Mouse (Mus musculus): Measurements from ENCODE around the gene Gpr142. TPM values are rescaled to one million over a fixed set of nuclear protein-coding genes. Genes with fewer than 3 reads are reported as not detected.

The Gpr142 gene
- polyA plus RNA-seq, 1 experiment from 2014 or later, result 0.21 TPM

DNA sequence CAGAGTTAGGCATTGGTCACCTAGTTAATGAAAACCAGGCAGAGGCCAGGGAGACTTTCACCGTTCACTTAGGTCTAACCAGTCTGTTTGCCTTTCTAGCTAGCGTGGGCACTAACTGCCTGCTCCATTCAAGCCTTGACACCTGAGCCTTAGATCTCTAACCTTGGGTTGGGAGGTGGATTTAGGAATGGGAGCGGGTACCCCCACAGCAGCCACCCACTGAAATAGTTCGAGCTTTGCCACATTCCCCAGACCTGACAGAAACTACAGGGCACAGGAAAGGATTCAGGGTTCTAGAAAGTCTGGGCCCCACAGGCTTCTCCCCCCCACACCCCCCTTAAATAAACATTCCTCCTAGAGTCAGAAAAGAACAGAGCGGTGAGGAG is 51.3 kb downstream of the Gpr142 start:
- ATAC-seq, result peak; percentile 16; the same call in 1 of the 2 replicates
- Histone ChIP-seq H3K9ac (peak overlapping the region; percentile 76; the same call in 1 of the 2 replicates), H3K4me1 (replicated peaks) (peaks cover 23% of the 10 kb centered on the region), H3K27ac (0 out of 2 replicates have a peak overlapping the region, but pooled peaks have one; percentile 32), H3K9me3 (no peaks in the 10 kb centered on the region), H3K27me3 (replicated peaks) (no peaks in the 10 kb centered on the region), H3K4me2 (replicated peaks) (peak overlapping the region; percentile 98), H3K36me3 (no peaks in the 10 kb centered on the region), H3K4me3 (replicated peaks) (peak overlapping the region; percentile 78)
- WGBS, result 36% methylated on average over 5 of the region's 5 CpGs

DNA sequence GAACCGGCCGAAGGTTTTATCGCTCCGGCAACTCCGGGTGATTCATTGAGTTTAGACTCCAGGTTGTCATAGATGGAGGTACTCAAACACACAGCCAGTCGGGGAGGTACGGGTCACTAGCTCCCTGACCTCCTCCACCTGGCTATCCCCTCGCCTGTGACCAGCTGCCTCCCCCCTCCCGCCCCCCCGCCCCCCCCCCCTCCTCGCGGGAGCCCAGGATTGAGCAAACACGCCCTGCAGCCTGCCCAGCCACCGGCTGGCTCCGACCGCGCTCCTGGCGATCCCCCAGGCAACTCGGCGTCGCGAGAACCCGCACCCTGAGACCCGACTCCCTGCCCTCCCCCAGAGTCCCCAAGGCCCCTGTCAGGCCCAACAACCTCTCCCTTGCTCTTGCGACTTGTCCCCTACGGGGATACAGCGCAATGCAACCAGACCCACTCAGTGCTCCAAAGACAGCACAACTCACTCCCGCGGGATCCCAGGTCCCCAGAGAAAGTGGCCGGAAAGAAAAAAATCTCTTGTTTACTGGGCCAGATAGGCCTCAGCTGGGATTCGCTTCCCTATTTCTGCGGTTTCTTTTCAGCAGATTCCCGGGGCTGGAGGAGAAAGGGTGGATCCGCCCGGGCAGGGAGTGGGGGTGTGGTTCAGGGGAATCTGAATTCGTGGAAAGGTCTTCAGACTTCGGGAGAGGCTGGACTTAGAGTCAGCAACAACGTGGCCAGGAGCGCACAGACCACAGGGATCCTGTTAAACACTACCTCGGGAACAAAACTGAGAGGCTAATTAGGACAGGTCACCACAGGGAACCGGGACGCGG is 51.9 kb downstream of the Gpr142 start, which contains the start of gene Gprc5c:
Gene Gprc5c (plus strand): TSS at position 701 of the 817 bp plus-strand sequence.
- Histone ChIP-seq H3K36me3 (no peaks in the 10 kb centered on the region), H3K27me3 (replicated peaks) (no peaks in the 10 kb centered on the region), H3K4me2 (replicated peaks) (peak within 1 kb of the TSS; percentile 98), H3K4me3 (replicated peaks) (peak within 1 kb of the TSS; percentile 78), H3K27ac (peak within 1 kb of the TSS; percentile 90), H3K9me3 (no peaks in the 10 kb centered on the region), H3K9ac (peak within 1 kb of the TSS; percentile 76), H3K4me1 (replicated peaks) (peaks cover 23% of the 10 kb centered on the region)
- peak; percentile 53 for ATAC-seq
- under 1% methylated on average over 38 of the region's 43 CpGs for WGBS

DNA sequence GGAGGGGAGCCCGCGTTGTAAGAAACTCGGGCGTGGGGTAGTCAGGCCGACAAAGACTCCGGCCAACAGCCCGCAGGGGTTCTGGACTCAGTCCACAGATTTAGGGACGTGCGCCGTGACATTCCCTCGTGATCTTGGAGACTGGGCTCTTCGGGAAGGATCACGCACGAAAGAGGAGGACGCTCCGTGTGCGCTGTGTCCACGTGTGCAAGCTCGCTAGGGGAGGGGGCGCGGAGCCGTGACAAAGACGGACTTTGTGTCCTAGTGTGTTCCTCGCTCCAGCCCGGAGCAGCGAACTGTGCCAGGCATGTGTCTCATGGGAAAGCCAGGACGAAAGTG is 52.5 kb downstream of the Gpr142 start:
- peaks cover 23% of the 10 kb centered on the region for H3K4me1 ChIP-seq (replicated peaks)
- under 1% methylated on average over 27 of the region's 27 CpGs for WGBS
- peak overlapping the region; percentile 76 for H3K9ac ChIP-seq

DNA sequence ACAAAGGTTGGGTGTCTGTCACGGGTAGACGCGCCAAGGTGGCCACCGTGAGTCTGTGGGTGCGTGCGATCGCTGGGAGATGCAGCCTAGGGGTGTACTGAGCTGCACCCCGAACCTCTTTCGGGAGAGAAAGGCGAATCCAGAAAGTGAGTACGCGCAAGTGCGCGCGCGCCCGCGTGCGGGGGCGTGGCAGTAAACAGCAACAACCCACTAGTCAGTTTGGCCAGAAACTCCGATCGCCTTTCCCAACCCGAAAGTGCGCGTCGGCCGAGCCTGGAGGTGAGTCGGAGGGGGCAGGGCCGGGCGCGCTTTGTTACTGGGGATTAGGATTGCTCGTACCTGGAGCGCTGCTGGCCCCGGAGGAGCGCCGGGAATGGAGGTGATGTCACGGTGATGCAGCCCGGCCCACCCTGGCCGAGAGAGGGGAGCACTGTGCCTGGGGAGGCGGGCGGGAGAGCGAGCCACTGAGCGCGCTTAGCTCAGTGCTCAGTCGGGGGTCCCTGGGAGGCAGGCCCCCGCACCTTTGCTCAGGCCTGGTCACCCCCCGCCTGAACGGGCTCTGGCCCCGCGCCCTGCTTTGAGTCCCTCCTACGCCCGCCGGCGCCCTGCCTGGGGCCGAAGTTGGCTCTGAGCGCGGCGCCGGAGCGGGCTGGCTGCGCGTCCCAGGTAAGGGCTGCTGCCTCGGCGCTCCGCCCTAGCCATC is 53.0 kb downstream of the Gpr142 start:
- Histone ChIP-seq H3K27me3 (replicated peaks) (no peaks in the 10 kb centered on the region), H3K4me3 (replicated peaks) (peak overlapping the region; percentile 78), H3K9me3 (no peaks in the 10 kb centered on the region), H3K4me1 (replicated peaks) (peaks cover 23% of the 10 kb centered on the region), H3K36me3 (no peaks in the 10 kb centered on the region), H3K9ac (peak overlapping the region; percentile 76), H3K4me2 (replicated peaks) (peak overlapping the region; percentile 98), H3K27ac (peak overlapping the region; percentile 90)
- WGBS, result under 1% methylated on average over 64 of the region's 65 CpGs
- ATAC-seq, result peak; percentile 73

More for the DNA sequence above, 52.5 kb downstream of the Gpr142 start:
- Histone ChIP-seq H3K4me2 (replicated peaks) (peak overlapping the region; percentile 98), H3K27ac (peak overlapping the region; percentile 90), H3K27me3 (replicated peaks) (no peaks in the 10 kb centered on the region), H3K36me3 (no peaks in the 10 kb centered on the region), H3K4me3 (replicated peaks) (peak overlapping the region; percentile 78), H3K9me3 (no peaks in the 10 kb centered on the region)
- ATAC-seq, result peak; percentile 46

DNA sequence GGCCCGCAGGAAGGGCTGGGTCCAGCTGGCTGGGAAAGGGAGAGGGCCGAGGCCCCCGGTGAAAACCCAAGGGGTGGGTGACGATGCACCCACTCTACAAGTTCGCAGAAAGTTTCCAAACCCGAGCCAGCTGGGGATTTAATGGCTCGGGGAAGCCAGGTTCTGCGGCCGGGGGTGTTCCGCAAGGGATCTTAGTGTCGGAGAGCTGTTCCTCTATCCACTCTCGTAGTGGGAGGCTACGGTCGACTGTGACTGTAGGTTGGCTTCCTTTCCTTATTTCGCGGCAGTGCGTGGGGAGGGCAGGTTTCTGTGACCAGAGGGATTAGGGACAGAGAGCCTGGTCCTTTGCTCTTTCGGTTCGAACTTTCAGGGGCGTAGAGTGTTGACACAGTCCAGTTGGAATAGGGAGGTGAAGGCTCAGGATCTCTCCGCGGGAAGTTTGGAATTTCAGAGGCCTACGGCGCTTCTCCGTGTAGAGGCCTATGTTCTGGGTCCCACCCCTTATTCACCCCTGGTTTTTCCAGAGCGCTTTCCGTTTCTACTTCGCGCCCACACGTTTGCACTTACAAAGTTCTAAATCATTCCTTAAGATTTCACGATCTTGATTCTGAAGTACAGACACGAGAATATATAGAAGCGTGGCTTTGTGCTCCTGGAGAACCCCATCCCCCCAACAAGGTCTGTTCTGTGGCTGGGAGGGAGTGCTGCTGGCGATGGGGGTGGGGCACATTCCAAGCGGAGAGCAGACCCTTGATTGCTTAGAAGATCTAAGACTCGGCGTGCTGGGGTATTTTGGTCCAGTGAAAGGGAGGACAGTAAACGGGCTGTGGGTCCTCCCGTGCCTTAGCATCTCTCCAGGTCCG is 53.8 kb downstream of the Gpr142 start:
- ATAC-seq, result 0 out of 2 replicates have a peak, but pooled peaks have one; percentile 1
- H3K27ac ChIP-seq, result peak overlapping the region; percentile 90
- H3K9me3 ChIP-seq, result no peaks in the 10 kb centered on the region
- WGBS, result 2% methylated on average over 40 of the region's 40 CpGs
- peak overlapping the region; percentile 76 for H3K9ac ChIP-seq
- no peaks in the 10 kb centered on the region for H3K36me3 ChIP-seq
- H3K4me2 ChIP-seq (replicated peaks), result peak overlapping the region; percentile 98
- H3K4me1 ChIP-seq (replicated peaks), result peaks cover 23% of the 10 kb centered on the region
- H3K27me3 ChIP-seq (replicated peaks), result no peaks in the 10 kb centered on the region
- peak overlapping the region; percentile 78 for H3K4me3 ChIP-seq (replicated peaks)

DNA sequence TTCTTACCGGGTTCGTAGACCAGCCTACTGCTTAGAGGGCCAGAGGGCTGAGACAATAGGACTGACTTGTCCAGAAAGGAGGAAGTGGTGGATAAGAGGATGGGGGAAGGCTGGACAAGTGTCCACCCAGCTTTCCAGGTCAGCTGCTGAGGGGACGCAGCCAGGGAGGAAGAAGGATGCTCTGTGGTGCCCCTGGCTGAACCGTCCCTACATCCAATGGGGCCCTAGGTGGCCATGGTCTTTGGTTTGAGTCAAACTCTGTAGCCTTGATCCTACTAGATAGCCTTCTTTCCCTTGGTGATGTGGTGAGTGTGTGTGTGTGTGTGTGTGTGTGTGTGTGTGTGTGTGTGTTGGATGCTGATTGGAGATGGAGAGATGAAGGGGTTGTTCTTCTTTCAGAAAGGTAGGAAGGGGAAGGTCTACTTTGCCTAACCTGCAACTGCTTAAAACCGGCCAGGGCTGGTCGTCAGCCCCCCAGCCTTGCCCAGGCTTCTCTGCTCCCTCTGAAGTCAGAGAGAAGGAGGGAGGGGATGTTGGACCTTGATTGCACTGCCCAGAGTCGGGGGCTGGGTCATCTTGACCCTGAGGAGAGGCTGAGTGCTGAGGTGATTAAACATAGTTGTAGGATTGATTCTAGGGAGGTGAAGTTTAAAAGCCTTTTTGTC is 54.6 kb downstream of the Gpr142 start:
- ATAC-seq, result no peak
- peak overlapping the region; percentile 38; the same call in 1 of the 2 replicates for H3K27ac ChIP-seq
- H3K4me3 ChIP-seq (replicated peaks), result peak overlapping the region; percentile 78
- peak overlapping the region; percentile 98 for H3K4me2 ChIP-seq (replicated peaks)
- H3K4me1 ChIP-seq (replicated peaks), result peaks cover 23% of the 10 kb centered on the region
- H3K9ac ChIP-seq, result peak overlapping the region; percentile 76; the same call in 1 of the 2 replicates
- no peaks in the 10 kb centered on the region for H3K36me3 ChIP-seq
- WGBS, result 19% methylated on average over 7 of the region's 7 CpGs
- H3K27me3 ChIP-seq (replicated peaks), result no peaks in the 10 kb centered on the region
- no peaks in the 10 kb centered on the region for H3K9me3 ChIP-seq

DNA sequence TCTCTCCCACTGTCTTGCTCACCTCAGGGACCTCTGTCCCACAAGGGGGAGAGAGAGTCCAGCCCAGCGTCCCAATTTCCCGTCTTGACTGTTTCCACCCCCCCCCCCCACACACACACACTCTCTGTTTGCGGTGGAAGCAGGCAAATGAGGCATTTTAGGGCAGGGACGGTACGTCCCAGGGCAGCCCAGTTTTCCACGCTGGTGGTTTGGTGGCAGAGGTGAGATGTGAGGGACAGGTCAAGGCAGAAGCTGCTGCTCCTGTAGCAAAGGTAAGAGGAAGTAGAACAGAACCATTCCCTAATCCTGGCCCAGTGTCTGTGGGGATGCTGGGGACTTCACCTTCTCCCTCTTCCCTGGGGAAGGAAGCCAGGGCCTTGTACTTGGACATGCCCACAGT is 55.9 kb downstream of the Gpr142 start:
- no peak for ATAC-seq
- WGBS, result 61% methylated on average over 6 of the region's 6 CpGs
- no peak overlapping the region for H3K4me2 ChIP-seq (replicated peaks)
- no peak overlapping the region for H3K4me3 ChIP-seq (replicated peaks)
- no peak overlapping the region for H3K27ac ChIP-seq
- H3K27me3 ChIP-seq (replicated peaks), result no peaks in the 10 kb centered on the region
- peaks cover 18% of the 10 kb centered on the region for H3K4me1 ChIP-seq (replicated peaks)
- no peaks in the 10 kb centered on the region for H3K36me3 ChIP-seq
- no peak overlapping the region for H3K9ac ChIP-seq
- H3K9me3 ChIP-seq, result no peaks in the 10 kb centered on the region

DNA sequence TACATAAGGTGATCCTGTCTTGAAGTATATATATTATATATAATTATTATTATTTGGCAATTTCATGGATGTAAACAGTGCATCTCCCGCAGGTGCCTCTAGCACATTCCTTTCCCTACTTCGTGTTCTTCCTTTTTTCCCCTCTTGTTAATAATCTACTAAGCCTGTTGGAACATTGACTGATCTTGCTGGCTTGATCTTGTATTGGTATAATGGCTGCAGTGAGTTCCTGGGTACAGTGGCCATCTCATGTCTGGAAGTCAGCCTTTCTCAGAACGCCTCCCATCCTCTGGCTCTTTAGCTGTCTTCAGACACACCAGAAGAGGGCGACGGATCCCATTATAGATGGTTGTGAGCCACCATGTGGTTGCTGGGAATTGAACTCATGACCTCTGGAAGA is 57.4 kb downstream of the Gpr142 start:
- Histone ChIP-seq H3K4me3 (replicated peaks) (no peak overlapping the region), H3K36me3 (no peaks in the 10 kb centered on the region), H3K27me3 (replicated peaks) (no peaks in the 10 kb centered on the region), H3K4me1 (replicated peaks) (peaks cover 11% of the 10 kb centered on the region; the same call in 1 of the 2 replicates), H3K4me2 (replicated peaks) (no peak overlapping the region), H3K9ac (no peak overlapping the region), H3K9me3 (no peaks in the 10 kb centered on the region), H3K27ac (no peak overlapping the region)
- no peak for ATAC-seq
- WGBS, result 67% methylated on average over 5 of the region's 5 CpGs

Other genes starting within 250 kb of the Gpr142 start
- gene Rpl38, start 130.4 kb upstream of the Gpr142 start, polyA plus RNA-seq (2015; fragmentation: Nextera tagmentation; extraction: Ambion mirVana), result 1,066 and 1,145 TPM in 2 replicates
- gene Ttyh2, start 123.5 kb upstream of the Gpr142 start, polyA plus RNA-seq (2015; fragmentation: Nextera tagmentation; extraction: Ambion mirVana), result 28.5 and 31.5 TPM in 2 replicates
- gene Dnaic2, start 71.5 kb upstream of the Gpr142 start, polyA plus RNA-seq (2015; fragmentation: Nextera tagmentation; extraction: Ambion mirVana), result 0.21 and 0.29 TPM in 2 replicates
- 0.33 and 0.45 TPM in 2 replicates for gene Kif19a, start 33.5 kb upstream of the Gpr142 start, polyA plus RNA-seq (2015; fragmentation: Nextera tagmentation; extraction: Ambion mirVana)
- 1.4 and 1.5 TPM in 2 replicates for gene Btbd17, start 3.0 kb upstream of the Gpr142 start, polyA plus RNA-seq (2015; fragmentation: Nextera tagmentation; extraction: Ambion mirVana)
- gene Gprc5c, start 52.2 kb downstream of the Gpr142 start, polyA plus RNA-seq (2015; fragmentation: Nextera tagmentation; extraction: Ambion mirVana), result 15.5 and 16.0 TPM in 2 replicates
- gene Cd300a, start 91.1 kb downstream of the Gpr142 start, polyA plus RNA-seq (2015; fragmentation: Nextera tagmentation; extraction: Ambion mirVana), result 1.2 and 2.2 TPM in 2 replicates
- gene Cd300lb, start 135.5 kb downstream of the Gpr142 start, polyA plus RNA-seq (2015; fragmentation: Nextera tagmentation; extraction: Ambion mirVana), result 0.27 and 0.43 TPM in 2 replicates
- not detected in 2 replicates for gene Cd300c, start 170.2 kb downstream of the Gpr142 start, polyA plus RNA-seq (2015; fragmentation: Nextera tagmentation; extraction: Ambion mirVana)
- 0.19 and 0.34 TPM in 2 replicates for gene Cd300ld, start 191.0 kb downstream of the Gpr142 start, polyA plus RNA-seq (2015; fragmentation: Nextera tagmentation; extraction: Ambion mirVana)
- gene Cd300c2, start 203.0 kb downstream of the Gpr142 start, polyA plus RNA-seq (2015; fragmentation: Nextera tagmentation; extraction: Ambion mirVana), result 1.9 and 2.8 TPM in 2 replicates
- gene Cd300ld2, start 217.3 kb downstream of the Gpr142 start, polyA plus RNA-seq (2015; fragmentation: Nextera tagmentation; extraction: Ambion mirVana), result not detected in 2 replicates
- gene Cd300ld4, start 228.1 kb downstream of the Gpr142 start, polyA plus RNA-seq (2015; fragmentation: Nextera tagmentation; extraction: Ambion mirVana), result not detected in 2 replicates
- gene Cd300ld5, start 238.8 kb downstream of the Gpr142 start, polyA plus RNA-seq (2015; fragmentation: Nextera tagmentation; extraction: Ambion mirVana), result not detected in 2 replicates
- not detected in 2 replicates for gene Cd300ld3, start 249.5 kb downstream of the Gpr142 start, polyA plus RNA-seq (2015; fragmentation: Nextera tagmentation; extraction: Ambion mirVana)

Data from intestine, embryonic 15.5 days (tissue).